ENCODE assay signal across 17 mouse cellular contexts in the genomic region with DNA sequence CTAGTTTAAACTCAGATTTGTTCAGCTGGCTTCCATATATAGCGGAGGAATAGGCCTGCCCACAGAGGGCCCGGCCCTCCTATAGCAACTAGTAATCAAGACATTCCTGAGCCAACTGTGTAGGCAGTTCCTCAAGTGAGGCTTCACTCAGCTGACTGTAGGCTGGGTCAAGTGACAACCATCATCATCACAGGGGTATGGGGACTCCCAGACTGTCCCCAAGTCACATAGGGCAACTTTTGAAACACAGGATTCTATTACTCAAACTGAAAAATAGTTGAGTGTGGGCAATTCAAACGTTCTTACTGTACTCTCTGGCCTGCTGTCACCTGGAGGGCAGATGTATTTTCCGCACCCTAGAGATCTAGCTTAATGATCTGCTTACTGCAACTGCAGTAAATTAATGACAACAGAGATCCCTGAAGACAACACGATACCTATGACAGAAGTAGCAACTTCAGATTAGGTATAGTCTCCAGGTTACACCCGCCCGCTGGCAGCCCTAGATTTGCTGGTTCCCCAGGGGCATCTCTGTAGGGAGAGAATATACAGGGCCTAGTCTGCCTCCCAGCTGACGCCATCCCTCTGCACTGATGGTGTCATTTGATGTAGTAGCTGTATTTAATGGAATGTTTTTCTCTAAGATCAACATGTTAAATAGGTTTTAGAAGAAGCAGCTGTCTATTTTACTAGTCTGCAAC.
"Had no signal": no experiment of that assay in that cellular context is flagged by ENCODE, and none has a peak within 500 bp of the region (broad histone marks: within the 10 kb centered on the region; RNA-seq: fewer than 3 reads in every experiment).

No protein-coding gene starts in this region.

- H3K4me1 ChIP-seq: lung, embryonic 15.5 days; midbrain, embryonic 13.5 days; midbrain, embryonic 15.5 days; neural tube, embryonic 12.5 days had no signal

- H3K4me2 ChIP-seq: lung, embryonic 15.5 days; midbrain, embryonic 11.5 days; midbrain, embryonic 13.5 days; midbrain, embryonic 15.5 days; neural tube, embryonic 12.5 days; stomach, embryonic 15.5 days had no signal

- H3K4me3 ChIP-seq: lung, embryonic 15.5 days; megakaryocyte, embryonic 14.5 days; midbrain, embryonic 13.5 days; midbrain, embryonic 15.5 days; neural tube, embryonic 12.5 days; stomach, embryonic 15.5 days had no signal

- ATAC-seq: lung, postnatal 0 days; midbrain, embryonic 13.5 days; midbrain, embryonic 15.5 days had no signal

- H3K27me3 ChIP-seq: lung, embryonic 15.5 days; megakaryocyte, embryonic 14.5 days; midbrain, embryonic 13.5 days; midbrain, embryonic 15.5 days; neural tube, embryonic 12.5 days; stomach, embryonic 15.5 days had no signal

- H3K9ac ChIP-seq: lung, embryonic 15.5 days; midbrain, embryonic 13.5 days; midbrain, embryonic 15.5 days; neural tube, embryonic 12.5 days; stomach, embryonic 15.5 days had no signal

- H3K36me3 ChIP-seq: lung, embryonic 15.5 days; midbrain, embryonic 15.5 days; neural tube, embryonic 12.5 days had no signal

- DNase-seq: lung, adult 2 months; lung, postnatal 14 days; lung, postnatal 36 days; right cerebral cortex, postnatal 14 days; thymus, adult 2 months; thymus, postnatal 25 days; thymus, postnatal 4 days had no signal

- H3K27ac ChIP-seq: lung, embryonic 15.5 days; macrophage; midbrain, embryonic 13.5 days; midbrain, embryonic 15.5 days; neural tube, embryonic 12.5 days; stomach, embryonic 15.5 days; stomach, postnatal 0 days had no signal

- H3K9me3 ChIP-seq: lung, embryonic 15.5 days; megakaryocyte, embryonic 14.5 days; midbrain, embryonic 13.5 days; midbrain, embryonic 15.5 days; neural tube, embryonic 12.5 days; stomach, embryonic 15.5 days had no signal
